Mouse (Mus musculus): ENCODE measurements at regions not wholly inside any gene's neighbourhood (a gene's known extent, or its start where the extent isn't known, plus 50 kb on each side); places are given as distances from the start of the nearest gene placed in this dataset.

- Histone ChIP-seq H3K4me2 (replicated peaks) (no peak overlapping the region), H3K9me3 (replicated peaks) (no peaks in the 10 kb centered on the region), H3K27me3 (no peaks in the 10 kb centered on the region), H3K27ac (replicated peaks) (no peak overlapping the region), H3K36me3 (no peaks in the 10 kb centered on the region), H3K4me3 (replicated peaks) (no peak overlapping the region), H3K9ac (no peak overlapping the region), H3K4me1 (0 out of 2 replicates have a peak, but pooled peaks cover 3% of the 10 kb centered on the region)
- ATAC-seq (ENCODE audit: insufficient number of reproducible peaks, low FRiP score, low TSS enrichment, low read depth): no peak
- WGBS: 90% methylated on average over 6 of the region's 6 CpGs
Measured at GRCm38 (mm10) chr3:52703751-52704150, 313.3 kb downstream of the Cog6 start.

- Histone ChIP-seq H3K27ac (replicated peaks) (no peak overlapping the region), H3K36me3 (no peaks in the 10 kb centered on the region), H3K4me3 (replicated peaks) (no peak overlapping the region), H3K4me2 (replicated peaks) (no peak overlapping the region), H3K9ac (no peak overlapping the region), H3K4me1 (0 out of 2 replicates have a peak, but pooled peaks cover 3% of the 10 kb centered on the region), H3K27me3 (no peaks in the 10 kb centered on the region), H3K9me3 (replicated peaks) (no peaks in the 10 kb centered on the region)
- WGBS: 60% methylated on average over 4 of the region's 4 CpGs
- ATAC-seq (ENCODE audit: insufficient number of reproducible peaks, low FRiP score, low TSS enrichment, low read depth): no peak
Measured at GRCm38 (mm10) chr3:52702962-52703361, 314.1 kb downstream of the Cog6 start.

GRCm38 (mm10) chr3:52701601-52702000, 315.4 kb downstream of the Cog6 start:
- Histone ChIP-seq H3K27me3 (no peaks in the 10 kb centered on the region), H3K4me1 (0 out of 2 replicates have a peak, but pooled peaks cover 3% of the 10 kb centered on the region), H3K36me3 (no peaks in the 10 kb centered on the region), H3K9ac (no peak overlapping the region), H3K4me2 (replicated peaks) (no peak overlapping the region), H3K27ac (replicated peaks) (no peak overlapping the region), H3K4me3 (replicated peaks) (no peak overlapping the region), H3K9me3 (replicated peaks) (no peaks in the 10 kb centered on the region)
- no peak for ATAC-seq (ENCODE audit: insufficient number of reproducible peaks, low FRiP score, low TSS enrichment, low read depth)
- WGBS: 68% methylated on average over 3 of the region's 3 CpGs

GRCm38 (mm10) chr3:52693813-52694212, 323.2 kb downstream of the Cog6 start:
- Histone ChIP-seq H3K9me3 (replicated peaks) (no peaks in the 10 kb centered on the region), H3K4me3 (replicated peaks) (no peak overlapping the region), H3K9ac (no peak overlapping the region), H3K27ac (replicated peaks) (no peak overlapping the region), H3K36me3 (no peaks in the 10 kb centered on the region), H3K4me2 (replicated peaks) (no peak overlapping the region), H3K27me3 (no peaks in the 10 kb centered on the region), H3K4me1 (peaks cover 5% of the 10 kb centered on the region; the same call in 1 of the 2 replicates)
- WGBS: 49% methylated on average over 2 of the region's 2 CpGs
- ATAC-seq (ENCODE audit: insufficient number of reproducible peaks, low FRiP score, low TSS enrichment, low read depth): no peak

GRCm38 (mm10) chr3:52685434-52686181, 331.4 kb downstream of the Cog6 start:
- no peak overlapping the region for H3K4me3 ChIP-seq (replicated peaks)

GRCm38 (mm10) chr3:52680824-52681388, 336.1 kb downstream of the Cog6 start:
- no peak overlapping the region for H3K9ac ChIP-seq
- 78% methylated on average over 3 of the region's 3 CpGs for WGBS
- ATAC-seq (ENCODE audit: insufficient number of reproducible peaks, low FRiP score, low TSS enrichment, low read depth): no peak

More at GRCm38 (mm10) chr3:52685434-52686181, 331.4 kb downstream of the Cog6 start:
- WGBS: 45% methylated on average over 9 of the region's 9 CpGs
- H3K27ac ChIP-seq (replicated peaks): peak overlapping the region; percentile 51
- H3K4me1 ChIP-seq: peaks cover 14% of the 10 kb centered on the region
- H3K36me3 ChIP-seq: no peaks in the 10 kb centered on the region
- H3K4me2 ChIP-seq (replicated peaks): no peak overlapping the region
- no peak for ATAC-seq (ENCODE audit: insufficient number of reproducible peaks, low FRiP score, low TSS enrichment, low read depth)
- H3K9ac ChIP-seq: no peak overlapping the region
- no peaks in the 10 kb centered on the region for H3K27me3 ChIP-seq
- no peaks in the 10 kb centered on the region for H3K9me3 ChIP-seq (replicated peaks)

GRCm38 (mm10) chr3:52676886-52677670, 340.0 kb downstream of the Cog6 start:
- no peaks in the 10 kb centered on the region for H3K36me3 ChIP-seq
- no peaks in the 10 kb centered on the region for H3K9me3 ChIP-seq (replicated peaks)
- H3K27me3 ChIP-seq: no peaks in the 10 kb centered on the region
- no peak overlapping the region for H3K9ac ChIP-seq
- no peak for ATAC-seq (ENCODE audit: insufficient number of reproducible peaks, low FRiP score, low TSS enrichment, low read depth)
- no peak overlapping the region for H3K4me3 ChIP-seq (replicated peaks)
- no peaks in the 10 kb centered on the region for H3K4me1 ChIP-seq
- no peak overlapping the region for H3K4me2 ChIP-seq (replicated peaks)
- H3K27ac ChIP-seq (replicated peaks): no peak overlapping the region
- 76% methylated on average over 14 of the region's 14 CpGs for WGBS

More at GRCm38 (mm10) chr3:52680824-52681388, 336.1 kb downstream of the Cog6 start:
- Histone ChIP-seq H3K4me2 (replicated peaks) (no peak overlapping the region), H3K9me3 (replicated peaks) (no peaks in the 10 kb centered on the region), H3K36me3 (no peaks in the 10 kb centered on the region), H3K4me1 (peaks cover 7% of the 10 kb centered on the region), H3K27ac (replicated peaks) (no peak overlapping the region), H3K4me3 (replicated peaks) (no peak overlapping the region), H3K27me3 (no peaks in the 10 kb centered on the region)

GRCm38 (mm10) chr3:52670628-52671028, 346.4 kb downstream of the Cog6 start:
- WGBS: 91% methylated on average over 8 of the region's 8 CpGs

GRCm38 (mm10) chr3:52663161-52663602, 353.9 kb downstream of the Cog6 start:
- peak overlapping the region; percentile 61 for H3K27ac ChIP-seq (replicated peaks)
- peak; percentile 69 for ATAC-seq (ENCODE audit: insufficient number of reproducible peaks, low FRiP score, low TSS enrichment, low read depth)
- WGBS: 33% methylated on average over 5 of the region's 5 CpGs

More at GRCm38 (mm10) chr3:52670628-52671028, 346.4 kb downstream of the Cog6 start:
- H3K9ac ChIP-seq: no peak overlapping the region
- H3K4me2 ChIP-seq (replicated peaks): no peak overlapping the region
- H3K27ac ChIP-seq (replicated peaks): no peak overlapping the region
- no peaks in the 10 kb centered on the region for H3K4me1 ChIP-seq
- no peak for ATAC-seq (ENCODE audit: insufficient number of reproducible peaks, low FRiP score, low TSS enrichment, low read depth)
- H3K4me3 ChIP-seq (replicated peaks): no peak overlapping the region
- H3K9me3 ChIP-seq (replicated peaks): no peaks in the 10 kb centered on the region
- H3K36me3 ChIP-seq: no peaks in the 10 kb centered on the region
- H3K27me3 ChIP-seq: no peaks in the 10 kb centered on the region

GRCm38 (mm10) chr3:52662164-52662908, 354.7 kb downstream of the Cog6 start:
- Histone ChIP-seq H3K4me3 (replicated peaks) (no peak overlapping the region), H3K9ac (no peak overlapping the region), H3K4me2 (replicated peaks) (no peak overlapping the region), H3K9me3 (replicated peaks) (no peaks in the 10 kb centered on the region), H3K27ac (replicated peaks) (0 out of 2 replicates have a peak overlapping the region, but pooled peaks have one; percentile 61), H3K27me3 (no peaks in the 10 kb centered on the region; the same call in 1 of the 2 replicates), H3K36me3 (no peaks in the 10 kb centered on the region), H3K4me1 (peaks cover 19% of the 10 kb centered on the region)
- ATAC-seq (ENCODE audit: insufficient number of reproducible peaks, low FRiP score, low TSS enrichment, low read depth): 0 out of 2 replicates have a peak, but pooled peaks have one; percentile 25
- WGBS: 74% methylated on average over 15 of the region's 15 CpGs

More at GRCm38 (mm10) chr3:52663161-52663602, 353.9 kb downstream of the Cog6 start:
- Histone ChIP-seq H3K36me3 (no peaks in the 10 kb centered on the region), H3K4me3 (replicated peaks) (no peak overlapping the region), H3K9ac (no peak overlapping the region), H3K9me3 (replicated peaks) (no peaks in the 10 kb centered on the region), H3K4me2 (replicated peaks) (no peak overlapping the region), H3K27me3 (no peaks in the 10 kb centered on the region; the same call in 1 of the 2 replicates), H3K4me1 (peaks cover 19% of the 10 kb centered on the region)

Measured in embryonic facial prominence, embryonic 15.5 days (tissue).